In genomic region chr10:111579481-111579880, GRCm38 (mm10) we compare ENCODE assay signal across 28 mouse cellular contexts.
DNase-seq lines count a peak whose midpoint lies in the region; ATAC-seq and TF ChIP-seq lines count a peak whose summit lies in the region.
"Had no signal": no experiment of that assay in that cellular context is flagged by ENCODE, and none has a peak within 500 bp of the region (broad histone marks: within the 10 kb centered on the region; RNA-seq: fewer than 3 reads in every experiment).

No protein-coding gene starts in this region.

- no peaks in the 10 kb centered on the region for H3K27me3 ChIP-seq in embryonic facial prominence, embryonic 14.5 days (replicated peaks; ENCODE audit: control insufficient read depth, insufficient read depth, low read length)
- H3K27me3 ChIP-seq in embryonic facial prominence, embryonic 10.5 days (replicated peaks; ENCODE audit: low read depth, poor library complexity, severe bottlenecking), result 0 out of 2 replicates have a peak, but pooled peaks cover 5% of the 10 kb centered on the region
- no peaks in the 10 kb centered on the region for H3K27me3 ChIP-seq in kidney, embryonic 15.5 days
- H3K27me3 ChIP-seq in testis, adult 2 months (ENCODE audit: control insufficient read depth, insufficient read depth, low read length), result no peaks in the 10 kb centered on the region
- H3K27me3 ChIP-seq: hindbrain, embryonic 13.5 days; limb, embryonic 13.5 days; midbrain, embryonic 13.5 days; neural tube, embryonic 13.5 days had no signal

- DNase-seq in embryonic facial prominence, embryonic 14.5 days (ENCODE audit: low spot score), result peak; percentile 35
- no peak for DNase-seq in embryonic facial prominence, embryonic 10.5 days (ENCODE audit: low spot score)
- no peak for DNase-seq in kidney, adult 9 months
- DNase-seq in testis, postnatal 10 days (ENCODE audit: low spot score), result no peak
- no peak for DNase-seq in gastrocnemius, adult 18-20 months (ENCODE audit: low spot score)
- DNase-seq: adrenal gland, postnatal 25 days; cerebellum, adult 11-12 months; cerebellum, adult 9-11 months; forebrain, postnatal 0 days; gastrocnemius, postnatal 10 days; heart, postnatal 4 days; kidney, adult 8-10 months; kidney, postnatal 25 days; right cerebral cortex, postnatal 4 days had no signal

- no peaks in the 10 kb centered on the region for H3K9me3 ChIP-seq in embryonic facial prominence, embryonic 14.5 days (ENCODE audit: control insufficient read depth, low read length)
- H3K9me3 ChIP-seq in embryonic facial prominence, embryonic 10.5 days, result no peaks in the 10 kb centered on the region
- H3K9me3 ChIP-seq in kidney, embryonic 15.5 days (replicated peaks), result no peaks in the 10 kb centered on the region
- H3K9me3 ChIP-seq: forebrain, embryonic 10.5 days; heart, embryonic 10.5 days; hindbrain, embryonic 13.5 days; limb, embryonic 13.5 days; midbrain, embryonic 13.5 days; neural tube, embryonic 13.5 days had no signal

- H3K36me3 ChIP-seq in embryonic facial prominence, embryonic 14.5 days (ENCODE audit: control insufficient read depth, insufficient read depth, low read length), result no peaks in the 10 kb centered on the region
- H3K36me3 ChIP-seq in embryonic facial prominence, embryonic 10.5 days (replicated peaks), result no peaks in the 10 kb centered on the region
- H3K36me3 ChIP-seq in kidney, embryonic 15.5 days, result no peaks in the 10 kb centered on the region
- H3K36me3 ChIP-seq in testis, adult 2 months (ENCODE audit: control insufficient read depth, insufficient read depth, low read length), result no peaks in the 10 kb centered on the region
- H3K36me3 ChIP-seq: forebrain, embryonic 10.5 days; heart, embryonic 10.5 days; hindbrain, embryonic 13.5 days; limb, embryonic 13.5 days; midbrain, embryonic 13.5 days; neural tube, embryonic 13.5 days had no signal

- peaks cover 12% of the 10 kb centered on the region for H3K4me1 ChIP-seq in embryonic facial prominence, embryonic 14.5 days (ENCODE audit: control insufficient read depth, insufficient read depth, low read length)
- H3K4me1 ChIP-seq in embryonic facial prominence, embryonic 10.5 days, result peaks cover 36% of the 10 kb centered on the region
- peaks cover 53% of the 10 kb centered on the region for H3K4me1 ChIP-seq in kidney, embryonic 15.5 days
- H3K4me1 ChIP-seq in testis, adult 2 months (ENCODE audit: control insufficient read depth, insufficient read depth, low read length), result peaks cover 7% of the 10 kb centered on the region; the same call in 1 of the 2 replicates
- H3K4me1 ChIP-seq: midbrain, embryonic 13.5 days; neural tube, embryonic 13.5 days had no signal

- 42% methylated on average over 2 of the region's 2 CpGs for WGBS in embryonic facial prominence, embryonic 14.5 days
- 60% methylated on average over 2 of the region's 2 CpGs for WGBS in embryonic facial prominence, embryonic 10.5 days
- WGBS in kidney, embryonic 15.5 days, result 22% methylated on average over 2 of the region's 2 CpGs

- TF ChIP-seq POLR2A in testis, adult 2 months (IDR thresholded peaks at IDR 0.05; ENCODE audit: control insufficient read depth, low read depth, low read length), result no peak

- no peak overlapping the region for H3K4me2 ChIP-seq in embryonic facial prominence, embryonic 14.5 days (ENCODE audit: low read depth, low read length)
- no peak overlapping the region for H3K4me2 ChIP-seq in kidney, embryonic 15.5 days
- H3K4me2 ChIP-seq: hindbrain, embryonic 13.5 days; limb, embryonic 13.5 days; midbrain, embryonic 13.5 days; neural tube, embryonic 13.5 days had no signal

- H3K27ac ChIP-seq in embryonic facial prominence, embryonic 14.5 days (replicated peaks; ENCODE audit: low read depth, low read length), result no peak overlapping the region
- no peak overlapping the region for H3K27ac ChIP-seq in embryonic facial prominence, embryonic 10.5 days (replicated peaks)
- no peak overlapping the region for H3K27ac ChIP-seq in kidney, embryonic 15.5 days
- H3K27ac ChIP-seq in testis, adult 2 months (ENCODE audit: control insufficient read depth, insufficient read depth, low read depth, low read length), result no peak overlapping the region
- H3K27ac ChIP-seq: forebrain, embryonic 10.5 days; hindbrain, embryonic 13.5 days; layer of hippocampus, adult 2 months; left cerebral cortex, adult 2 months; limb, embryonic 13.5 days; macrophage; midbrain, embryonic 13.5 days; neural tube, embryonic 13.5 days; stomach, postnatal 0 days had no signal

- H3K4me3 ChIP-seq in embryonic facial prominence, embryonic 14.5 days (ENCODE audit: low read depth, low read length), result no peak overlapping the region
- no peak overlapping the region for H3K4me3 ChIP-seq in embryonic facial prominence, embryonic 10.5 days
- H3K4me3 ChIP-seq in kidney, embryonic 15.5 days (replicated peaks), result no peak overlapping the region
- peak overlapping the region; percentile 15; the same call in 1 of the 2 replicates for H3K4me3 ChIP-seq in testis, adult 2 months (ENCODE audit: control insufficient read depth, low read depth, low read length)
- H3K4me3 ChIP-seq: forebrain, embryonic 10.5 days; heart, embryonic 10.5 days; hindbrain, embryonic 13.5 days; layer of hippocampus, adult 2 months; left cerebral cortex, adult 2 months; limb, embryonic 13.5 days; midbrain, embryonic 13.5 days; neural tube, embryonic 13.5 days had no signal

- no peak for TF ChIP-seq CTCF in testis, adult 2 months (IDR thresholded peaks at IDR 0.05; ENCODE audit: control insufficient read depth, insufficient read depth, insufficient replicate concordance, low read depth, low read length)

- no peak for ATAC-seq in embryonic facial prominence, embryonic 14.5 days (ENCODE audit: low read depth)
- ATAC-seq in kidney, embryonic 15.5 days (replicated peaks; ENCODE audit: low FRiP score), result 0 out of 2 replicates have a peak, but pooled peaks have one; percentile 23
- ATAC-seq: forebrain, postnatal 0 days; intestine, embryonic 16.5 days; lung, postnatal 0 days; midbrain, embryonic 13.5 days had no signal

- H3K9ac ChIP-seq in embryonic facial prominence, embryonic 14.5 days (ENCODE audit: low read depth, low read length), result no peak overlapping the region
- H3K9ac ChIP-seq in kidney, embryonic 15.5 days, result no peak overlapping the region
- H3K9ac ChIP-seq: forebrain, postnatal 0 days; hindbrain, embryonic 13.5 days; limb, embryonic 13.5 days; midbrain, embryonic 13.5 days; neural tube, embryonic 13.5 days had no signal
